Mouse (Mus musculus): ENCODE data around the gene Btg1-ps2. TPM values are rescaled to one million over a fixed set of nuclear protein-coding genes. Genes with fewer than 3 reads are reported as not detected.
"Not testable (repeated sequence)": the region's sequence is repeated elsewhere in the genome, so short reads cannot be mapped to it uniquely, and the experiment has no call there.

Gene Btg1-ps2
- not detected in 2 replicates for polyA plus RNA-seq (2015; fragmentation: Nextera tagmentation; extraction: Ambion mirVana)

DNA sequence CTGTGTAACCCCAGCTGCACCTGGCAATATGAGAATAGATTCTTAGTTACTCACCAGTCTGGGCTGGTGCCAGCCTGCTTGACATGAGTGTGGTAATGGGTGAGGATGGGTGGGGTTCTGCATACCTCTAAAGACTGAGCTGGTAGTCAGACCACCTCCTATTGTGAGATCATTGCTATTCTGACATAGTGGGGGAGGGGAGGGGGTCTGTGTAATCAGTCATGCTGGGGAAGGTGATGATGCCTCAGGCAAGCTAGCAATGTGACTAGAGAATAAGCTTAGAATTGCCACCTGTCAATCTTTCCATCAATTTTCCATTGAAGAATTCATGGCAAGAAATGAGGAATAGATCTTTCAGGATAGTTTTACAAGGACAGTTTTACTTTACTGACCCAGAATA lies at the start of gene Btg1-ps2:
Btg1-ps2 (minus strand) TSS at position 101 of the 400 bp plus-strand sequence.
- not testable (repeated sequence) for H3K27ac ChIP-seq (ENCODE audit: low read length); ATAC-seq; H3K36me3 ChIP-seq (ENCODE audit: insufficient read depth, low read length); H3K9me3 ChIP-seq (ENCODE audit: low read length); H3K9ac ChIP-seq (replicated peaks; ENCODE audit: low read depth); H3K4me1 ChIP-seq (ENCODE audit: insufficient read depth, low read depth, low read length); H3K27me3 ChIP-seq (replicated peaks; ENCODE audit: insufficient read depth, low read length); H3K4me2 ChIP-seq (replicated peaks; ENCODE audit: low read depth, low read length); H3K4me3 ChIP-seq (ENCODE audit: low read depth, low read length); DNase-seq (ENCODE audit: low spot score)

DNA sequence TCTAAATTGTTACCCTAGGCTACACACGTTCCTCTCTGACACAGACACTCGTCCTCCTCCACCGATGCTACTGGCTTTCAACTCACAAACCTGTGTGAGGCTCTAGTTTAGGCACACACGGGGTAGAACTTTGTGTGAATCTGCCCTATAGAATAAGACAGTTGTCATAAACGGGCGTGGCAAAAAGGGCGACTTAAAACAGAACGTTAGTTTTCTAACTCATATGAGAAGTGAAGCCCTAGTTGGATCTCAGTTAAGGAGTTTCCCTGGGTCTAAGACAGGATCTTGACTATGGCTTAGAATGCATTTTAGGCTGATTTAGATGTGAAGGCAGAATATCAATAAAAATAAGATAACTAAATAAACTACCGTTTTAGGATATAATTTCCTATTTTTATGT lies 42.1 kb upstream of the Btg1-ps2 start, which contains the start of gene Rhox11:
Rhox11 (minus strand) TSS at position 101 of the 400 bp plus-strand sequence.
- H3K9ac ChIP-seq (replicated peaks; ENCODE audit: low read depth), result no peak within 1 kb of the TSS
- ATAC-seq (no peak), DNase-seq (ENCODE audit: low spot score) (no peak)
- TF ChIP-seq EP300 (IDR thresholded peaks at IDR 0.05) (no peak), CTCF (IDR thresholded peaks at IDR 0.05) (no peak)
- H3K4me3 ChIP-seq (ENCODE audit: low read depth, low read length), result no peak within 1 kb of the TSS
- no peak within 1 kb of the TSS for H3K27ac ChIP-seq (ENCODE audit: low read length)
- H3K9me3 ChIP-seq (ENCODE audit: low read length), result no peaks in the 10 kb centered on the region
- H3K27me3 ChIP-seq (replicated peaks; ENCODE audit: insufficient read depth, low read length), result no peaks in the 10 kb centered on the region
- H3K4me1 ChIP-seq (ENCODE audit: insufficient read depth, low read depth, low read length), result no peaks in the 10 kb centered on the region
- H3K4me2 ChIP-seq (replicated peaks; ENCODE audit: low read depth, low read length), result no peak within 1 kb of the TSS
- no peaks in the 10 kb centered on the region for H3K36me3 ChIP-seq (ENCODE audit: insufficient read depth, low read length)
- 87% methylated on average over 9 of the region's 9 CpGs for WGBS

DNA sequence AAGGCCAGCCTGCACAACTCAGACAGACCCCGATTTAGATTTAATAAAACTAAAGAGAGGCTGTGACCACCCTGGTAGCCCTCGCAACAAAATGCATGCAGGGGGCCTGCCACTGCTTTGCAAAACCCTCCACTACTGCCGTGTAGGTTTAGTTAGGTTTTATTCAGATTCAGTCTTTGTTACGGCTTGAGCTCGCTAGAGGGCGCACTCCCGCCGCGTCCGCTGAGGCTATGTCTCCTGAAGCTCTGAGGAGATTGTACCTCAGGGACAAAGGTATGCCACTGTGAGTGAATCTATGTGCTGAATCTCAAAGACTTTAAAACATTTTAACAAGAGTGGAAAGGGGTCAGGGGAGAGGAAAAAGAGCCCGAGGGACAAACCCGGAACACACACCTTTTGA lies 41.3 kb upstream of the Btg1-ps2 start:
- no peak overlapping the region for H3K27ac ChIP-seq (ENCODE audit: low read length)
- no peak overlapping the region for H3K4me3 ChIP-seq (ENCODE audit: low read depth, low read length)
- 18% methylated on average over 12 of the region's 12 CpGs for WGBS
- ATAC-seq (no peak), DNase-seq (ENCODE audit: low spot score) (peak; percentile 17)
- TF ChIP-seq EP300 (IDR thresholded peaks at IDR 0.05), result no peak
- peak; percentile 70 for TF ChIP-seq CTCF (IDR thresholded peaks at IDR 0.05)
- no peaks in the 10 kb centered on the region for H3K27me3 ChIP-seq (replicated peaks; ENCODE audit: insufficient read depth, low read length)
- no peak overlapping the region for H3K4me2 ChIP-seq (replicated peaks; ENCODE audit: low read depth, low read length)
- no peaks in the 10 kb centered on the region for H3K4me1 ChIP-seq (ENCODE audit: insufficient read depth, low read depth, low read length)
- H3K9me3 ChIP-seq (ENCODE audit: low read length), result no peaks in the 10 kb centered on the region
- H3K9ac ChIP-seq (replicated peaks; ENCODE audit: low read depth), result no peak overlapping the region
- H3K36me3 ChIP-seq (ENCODE audit: insufficient read depth, low read length), result no peaks in the 10 kb centered on the region

DNA sequence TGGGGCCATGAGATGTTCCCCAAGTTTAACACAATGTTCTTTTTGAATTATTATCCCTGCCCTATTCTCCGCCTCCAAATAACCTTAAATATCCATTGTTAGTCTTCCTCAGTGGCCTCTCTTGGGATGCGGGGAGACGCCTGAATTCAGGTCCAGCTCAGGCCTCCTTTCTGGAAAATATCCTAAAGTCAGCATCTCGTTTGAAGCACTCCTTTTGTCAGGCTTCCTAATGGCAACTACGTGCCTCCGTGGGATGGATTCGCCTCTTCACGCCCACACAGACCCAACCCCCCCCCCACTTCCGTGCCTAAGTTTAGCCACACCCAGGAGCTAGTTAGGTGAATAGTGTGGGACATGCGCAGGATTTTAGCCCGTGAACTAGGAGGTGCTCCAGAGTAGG lies 23.3 kb upstream of the Btg1-ps2 start, which contains the start of gene Rhox10:
Rhox10 (plus strand) TSS at position 301 of the 400 bp plus-strand sequence.
- Histone ChIP-seq H3K9ac (replicated peaks; ENCODE audit: low read depth) (no peak within 1 kb of the TSS), H3K4me2 (replicated peaks; ENCODE audit: low read depth, low read length) (no peak within 1 kb of the TSS), H3K4me1 (ENCODE audit: insufficient read depth, low read depth, low read length) (no peaks in the 10 kb centered on the region), H3K27ac (ENCODE audit: low read length) (no peak within 1 kb of the TSS), H3K27me3 (replicated peaks; ENCODE audit: insufficient read depth, low read length) (no peaks in the 10 kb centered on the region), H3K9me3 (ENCODE audit: low read length) (no peaks in the 10 kb centered on the region), H3K36me3 (ENCODE audit: insufficient read depth, low read length) (no peaks in the 10 kb centered on the region), H3K4me3 (ENCODE audit: low read depth, low read length) (no peak within 1 kb of the TSS)
- TF ChIP-seq EP300 (IDR thresholded peaks at IDR 0.05) (no peak), CTCF (IDR thresholded peaks at IDR 0.05) (no peak)
- DNase-seq (ENCODE audit: low spot score), result no peak
- WGBS, result 88% methylated on average over 11 of the region's 11 CpGs
- ATAC-seq, result no peak

DNA sequence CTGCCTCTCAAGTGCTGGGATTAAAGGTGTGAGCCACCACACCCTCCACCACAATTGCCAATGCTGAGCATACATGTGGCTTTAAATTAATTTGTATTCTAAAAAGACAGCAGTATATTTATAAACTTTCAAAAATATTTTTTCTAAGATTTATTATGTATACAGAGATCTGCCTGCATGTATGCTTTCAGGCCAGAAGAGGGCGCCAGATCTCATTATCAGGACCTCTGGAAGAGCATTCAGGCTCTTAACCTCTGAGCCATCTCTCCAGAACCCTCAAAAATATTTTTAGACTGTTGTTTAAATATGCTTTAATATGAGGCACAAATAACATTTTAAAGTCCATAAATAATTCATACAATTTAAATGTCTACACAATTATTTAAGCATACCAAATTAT lies 18.6 kb upstream of the Btg1-ps2 start:
- WGBS, result 0% methylated on average over 1 of the region's 1 CpGs
- peak; percentile 61 for TF ChIP-seq CTCF (IDR thresholded peaks at IDR 0.05)
- TF ChIP-seq EP300 (IDR thresholded peaks at IDR 0.05), result no peak
- peak; percentile 32 for DNase-seq (ENCODE audit: low spot score)

DNA sequence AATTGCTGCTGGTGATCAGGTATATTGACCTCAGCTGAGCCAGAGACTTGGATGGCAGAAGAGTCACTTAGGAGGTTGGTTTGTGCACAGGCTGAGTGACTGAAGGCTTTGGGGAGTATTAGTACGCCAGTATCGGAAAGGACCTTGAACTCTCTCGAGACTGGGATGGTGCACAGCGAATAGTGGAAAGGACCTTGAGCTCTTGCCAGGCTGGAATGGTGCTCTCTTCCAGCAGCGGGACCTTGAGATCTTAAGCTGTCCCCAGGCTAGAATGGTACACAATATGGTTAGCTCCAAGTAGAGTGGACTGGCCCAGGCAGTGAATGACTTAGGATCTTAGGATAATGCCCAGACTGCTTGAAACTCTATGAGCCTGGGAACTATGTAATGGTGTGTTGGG lies 3.2 kb downstream of the Btg1-ps2 start:
- Histone ChIP-seq H3K9ac (replicated peaks; ENCODE audit: low read depth) (no peak overlapping the region), H3K9me3 (ENCODE audit: low read length) (no peaks in the 10 kb centered on the region), H3K4me2 (replicated peaks; ENCODE audit: low read depth, low read length) (no peak overlapping the region), H3K27ac (ENCODE audit: low read length) (no peak overlapping the region), H3K36me3 (ENCODE audit: insufficient read depth, low read length) (no peaks in the 10 kb centered on the region), H3K4me3 (ENCODE audit: low read depth, low read length) (no peak overlapping the region), H3K27me3 (replicated peaks; ENCODE audit: insufficient read depth, low read length) (no peaks in the 10 kb centered on the region), H3K4me1 (ENCODE audit: insufficient read depth, low read depth, low read length) (no peaks in the 10 kb centered on the region)
- 95% methylated on average over 5 of the region's 5 CpGs for WGBS
- no peak for ATAC-seq
- TF ChIP-seq CTCF (IDR thresholded peaks at IDR 0.05), result no peak
- TF ChIP-seq EP300 (IDR thresholded peaks at IDR 0.05), result no peak
- DNase-seq (ENCODE audit: low spot score), result no peak

More for the DNA sequence above, 18.6 kb upstream of the Btg1-ps2 start:
- no peak overlapping the region for H3K27ac ChIP-seq (ENCODE audit: low read length)
- H3K36me3 ChIP-seq (ENCODE audit: insufficient read depth, low read length), result no peaks in the 10 kb centered on the region
- H3K9ac ChIP-seq (replicated peaks; ENCODE audit: low read depth), result no peak overlapping the region
- H3K9me3 ChIP-seq (ENCODE audit: low read length), result no peaks in the 10 kb centered on the region
- no peak for ATAC-seq
- H3K27me3 ChIP-seq (replicated peaks; ENCODE audit: insufficient read depth, low read length), result no peaks in the 10 kb centered on the region
- H3K4me3 ChIP-seq (ENCODE audit: low read depth, low read length), result no peak overlapping the region
- H3K4me2 ChIP-seq (replicated peaks; ENCODE audit: low read depth, low read length), result no peak overlapping the region
- no peaks in the 10 kb centered on the region for H3K4me1 ChIP-seq (ENCODE audit: insufficient read depth, low read depth, low read length)

DNA sequence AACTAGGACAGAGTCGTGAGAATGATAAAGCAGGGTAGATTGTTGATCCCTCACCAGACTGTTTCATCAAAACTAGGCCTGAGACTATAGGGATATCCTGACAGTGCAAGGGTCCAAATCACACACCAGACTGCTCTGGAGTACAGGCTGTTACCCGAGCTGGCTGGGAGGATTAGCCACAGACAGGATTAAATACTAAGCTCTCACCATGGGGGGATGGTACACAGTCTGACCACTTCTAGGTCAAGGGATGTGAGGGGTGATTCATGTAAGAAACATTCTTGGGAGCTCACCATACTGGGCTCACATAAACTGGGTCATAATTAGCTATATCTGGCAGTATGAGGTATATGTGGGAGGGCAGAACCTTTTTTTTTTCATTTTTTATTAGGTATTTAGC lies 9.1 kb downstream of the Btg1-ps2 start:
- Histone ChIP-seq H3K36me3 (ENCODE audit: insufficient read depth, low read length) (no peaks in the 10 kb centered on the region), H3K27me3 (replicated peaks; ENCODE audit: insufficient read depth, low read length) (no peaks in the 10 kb centered on the region), H3K9ac (replicated peaks; ENCODE audit: low read depth) (no peak overlapping the region), H3K4me2 (replicated peaks; ENCODE audit: low read depth, low read length) (no peak overlapping the region), H3K27ac (ENCODE audit: low read length) (no peak overlapping the region), H3K4me3 (ENCODE audit: low read depth, low read length) (no peak overlapping the region), H3K4me1 (ENCODE audit: insufficient read depth, low read depth, low read length) (no peaks in the 10 kb centered on the region), H3K9me3 (ENCODE audit: low read length) (no peaks in the 10 kb centered on the region)
- ATAC-seq (no peak), DNase-seq (ENCODE audit: low spot score) (no peak)
- WGBS, result 39% methylated on average over 2 of the region's 2 CpGs
- TF ChIP-seq CTCF (IDR thresholded peaks at IDR 0.05), result no peak
- TF ChIP-seq EP300 (IDR thresholded peaks at IDR 0.05), result no peak

DNA sequence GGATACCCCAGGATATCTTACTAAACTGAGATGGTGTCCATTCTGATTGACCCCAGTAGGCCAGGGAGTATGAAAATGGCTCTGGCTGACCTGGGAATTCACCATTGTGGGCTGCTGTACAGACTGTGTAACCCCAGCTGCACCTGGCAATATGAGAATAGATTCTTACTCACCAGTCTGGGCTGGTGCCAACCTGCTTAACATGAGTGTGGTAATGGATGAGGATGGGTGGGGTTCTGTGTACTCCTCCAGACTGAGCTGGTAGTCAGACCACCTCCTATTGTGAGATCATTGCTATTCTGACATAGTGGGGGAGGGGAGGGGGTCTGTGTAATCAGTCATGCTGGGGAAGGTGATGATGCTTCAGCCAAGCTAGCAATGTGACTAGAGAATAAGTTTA lies 24.3 kb downstream of the Btg1-ps2 start, which contains the start of gene Btg1-ps1:
Btg1-ps1 (minus strand) TSS at position 219 of the 400 bp plus-strand sequence.
- ATAC-seq; DNase-seq (ENCODE audit: low spot score); H3K4me2 ChIP-seq (replicated peaks; ENCODE audit: low read depth, low read length); H3K4me3 ChIP-seq (ENCODE audit: low read depth, low read length); H3K27me3 ChIP-seq (replicated peaks; ENCODE audit: insufficient read depth, low read length); H3K9ac ChIP-seq (replicated peaks; ENCODE audit: low read depth); H3K36me3 ChIP-seq (ENCODE audit: insufficient read depth, low read length); H3K4me1 ChIP-seq (ENCODE audit: insufficient read depth, low read depth, low read length); H3K9me3 ChIP-seq (ENCODE audit: low read length); H3K27ac ChIP-seq (ENCODE audit: low read length): not testable (repeated sequence)
